Mouse (Mus musculus) leukemia stem cell, adult 10-12 weeks (primary cell): ENCODE results near the gene Zfp61. TPM values are rescaled to one million over a fixed set of nuclear protein-coding genes. Genes with fewer than 3 reads are reported as not detected.

Experiments used
- polyA plus RNA-seq: library from polyadenylated mRNA; stranded (reverse); fragments of >175 nt; gene quantifications from 2 replicates; pipeline ENCODE4 v1.2.3, GENCODE M21; 2012; ENCODE audit warnings: low replicate concordance

Gene Zfp61
- 1.4 and 3.6 TPM in 2 replicates for polyA plus RNA-seq

DNA sequence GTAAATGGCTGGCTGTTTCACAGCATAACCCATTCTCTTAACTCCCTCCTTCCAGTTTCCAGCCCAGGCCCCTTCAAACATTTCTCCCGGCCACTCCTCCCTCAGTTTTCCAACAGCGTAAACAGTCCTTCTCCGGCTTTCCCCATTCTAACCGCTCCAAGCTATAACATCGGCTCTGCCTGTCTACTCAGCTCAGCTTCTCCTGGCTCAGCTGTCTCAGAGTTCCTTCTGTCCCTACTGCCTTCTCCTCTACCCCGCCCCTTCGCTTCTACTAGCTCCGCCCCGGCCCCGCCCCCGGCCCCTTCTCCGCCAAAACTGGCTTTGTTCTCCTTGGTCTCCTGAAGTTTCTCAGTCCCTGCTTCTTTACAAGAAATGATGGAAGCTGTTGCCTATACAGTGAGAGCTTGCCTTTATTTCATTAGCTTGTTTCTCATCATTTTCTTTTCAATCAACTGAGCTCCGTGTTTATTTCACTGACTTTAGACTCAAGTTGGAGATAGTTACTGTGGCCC, at the start of gene Zfp61:
TSS of gene Zfp61 (minus strand) at position 462 of the 512 bp plus-strand sequence.

DNA sequence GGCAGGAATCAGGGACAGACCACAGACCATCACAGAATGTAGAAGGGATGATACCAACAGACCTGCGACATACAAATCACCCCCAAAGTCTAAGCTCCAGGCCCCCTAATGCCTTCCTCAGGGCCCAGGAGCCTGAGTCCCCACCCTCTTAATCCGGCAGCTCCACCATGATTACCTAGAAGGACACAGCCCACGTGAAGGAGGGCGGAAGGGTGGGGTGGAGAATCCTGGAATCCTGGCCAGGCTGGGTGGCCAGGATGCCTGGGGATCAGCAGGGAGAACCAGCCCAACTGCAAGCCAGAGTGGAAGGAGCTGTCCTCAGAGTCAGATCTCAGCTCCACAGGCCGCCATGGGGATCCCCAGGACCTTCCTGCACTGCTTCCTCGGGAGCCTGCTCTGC, 47.9 kb upstream of the Zfp61 start, which contains the start of gene Lypd5:
TSS of gene Lypd5 (plus strand) at position 301 of the 400 bp plus-strand sequence.

GRCm38 (mm10) chr7:24333304-24333986, 32.4 kb upstream of the Zfp61 start, which contains the start of gene Tescl:
Gene Tescl (minus strand): TSS chr7:24333936.

GRCm38 (mm10) chr7:24316567-24317092, 15.6 kb upstream of the Zfp61 start, which contains the start of gene Zfp94:
Gene Zfp94 (minus strand): TSS chr7:24316666.

GRCm38 (mm10) chr7:24270288-24270672, 30.8 kb downstream of the Zfp61 start, which contains the start of gene Zfp93:
Gene Zfp93 (plus strand): TSS chr7:24270420.

DNA sequence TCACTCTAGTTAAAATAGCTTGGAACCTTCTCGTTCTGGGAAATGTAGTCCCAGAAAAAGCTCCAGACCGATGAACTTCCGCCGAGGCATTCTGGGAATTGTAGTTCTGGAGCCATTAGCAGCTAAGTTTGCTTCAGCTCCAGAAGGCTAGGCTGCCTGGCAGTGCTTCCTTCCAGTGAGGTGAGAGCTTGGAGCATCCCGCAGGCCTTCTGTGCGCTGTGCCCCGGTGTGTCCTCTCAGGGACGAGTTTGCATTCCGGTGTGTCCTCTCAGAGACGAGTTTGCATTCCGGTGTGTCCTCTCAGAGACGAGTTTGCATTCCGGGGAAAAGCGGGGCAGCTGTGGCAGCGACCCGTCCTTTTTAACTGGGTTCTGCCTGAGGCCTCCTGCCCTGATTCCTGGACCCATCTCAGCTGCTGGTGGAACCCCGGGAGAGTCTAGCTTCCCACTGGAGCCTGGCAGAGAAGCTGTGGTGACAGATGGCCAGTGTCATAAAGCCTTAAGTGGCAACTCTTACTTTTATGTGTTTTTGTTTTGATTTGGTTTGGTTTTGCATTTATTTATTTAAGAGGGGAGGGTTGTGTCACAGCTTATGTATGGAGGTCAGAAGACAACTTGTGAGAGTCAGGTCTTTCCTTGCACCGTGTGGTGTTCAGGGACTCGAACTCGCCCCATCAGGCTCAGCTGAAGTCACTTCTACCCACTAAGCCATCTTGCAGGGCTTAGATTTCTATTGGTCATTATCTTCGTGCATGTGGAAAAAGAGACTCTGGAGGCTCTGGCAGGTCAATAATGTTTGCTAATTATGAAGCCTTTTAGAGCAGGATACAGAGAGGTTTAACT, 46.2 kb downstream of the Zfp61 start, which contains the start of gene Zfp108:
TSS of gene Zfp108 (plus strand) at position 162 of the 842 bp plus-strand sequence.

Other genes with a start within 250 kb of the Zfp61 start
- gene Vmn1r183, start 248.0 kb downstream of the Zfp61 start, polyA plus RNA-seq: 0.02 TPM in 1 of 2 replicates, not detected in the other
- 7.8 and 16.9 TPM in 2 replicates for gene Zfp180, start 219.3 kb downstream of the Zfp61 start, polyA plus RNA-seq
- gene Zfp112, start 188.9 kb downstream of the Zfp61 start, polyA plus RNA-seq: 0.11 and 0.33 TPM in 2 replicates
- 0.20 and 0.44 TPM in 2 replicates for gene Zfp235, start 167.1 kb downstream of the Zfp61 start, polyA plus RNA-seq
- 0.41 TPM in 1 of 2 replicates, not detected in the other for gene Zfp114, start 126.2 kb downstream of the Zfp61 start, polyA plus RNA-seq
- gene Zfp111, start 89.8 kb downstream of the Zfp61 start, polyA plus RNA-seq: not detected in 2 replicates
- 0.56 TPM in 1 of 2 replicates, not detected in the other for gene Zfp109, start 63.7 kb downstream of the Zfp61 start, polyA plus RNA-seq
- gene Zfp108, start 46.4 kb downstream of the Zfp61 start, polyA plus RNA-seq: not detected in 2 replicates
- gene Zfp93, start 30.8 kb downstream of the Zfp61 start, polyA plus RNA-seq: 0.33 and 0.41 TPM in 2 replicates
- 1.3 and 1.9 TPM in 2 replicates for gene Zfp94, start 15.4 kb upstream of the Zfp61 start, polyA plus RNA-seq
- not detected in 2 replicates for gene Tescl, start 32.7 kb upstream of the Zfp61 start, polyA plus RNA-seq
- gene Lypd5, start 48.0 kb upstream of the Zfp61 start, polyA plus RNA-seq: not detected in 2 replicates
- gene Kcnn4, start 69.0 kb upstream of the Zfp61 start, polyA plus RNA-seq: 200 and 304 TPM in 2 replicates
- gene Smg9, start 98.4 kb upstream of the Zfp61 start, polyA plus RNA-seq: 75.6 and 251 TPM in 2 replicates
- not detected in 2 replicates for gene Irgc1, start 151.1 kb upstream of the Zfp61 start, polyA plus RNA-seq
- gene Plaur, start 161.3 kb upstream of the Zfp61 start, polyA plus RNA-seq: 37.3 and 49.5 TPM in 2 replicates
- 4.2 and 15.4 TPM in 2 replicates for gene Cadm4, start 180.8 kb upstream of the Zfp61 start, polyA plus RNA-seq
- gene Zfp428, start 205.8 kb upstream of the Zfp61 start, polyA plus RNA-seq: 13.1 and 23.9 TPM in 2 replicates
- gene AC161166.1, start 211.2 kb upstream of the Zfp61 start, polyA plus RNA-seq: not detected in 2 replicates
- gene Irgq, start 229.5 kb upstream of the Zfp61 start, polyA plus RNA-seq: 8.4 and 8.9 TPM in 2 replicates
- gene Pinlyp, start 244.9 kb upstream of the Zfp61 start, polyA plus RNA-seq: not detected in 2 replicates
- 117 and 588 TPM in 2 replicates for gene Xrcc1, start 245.1 kb upstream of the Zfp61 start, polyA plus RNA-seq